Mouse (Mus musculus): Measurements from ENCODE around the gene Nat8l. TPM values are rescaled to one million over a fixed set of nuclear protein-coding genes. Genes with fewer than 3 reads are reported as not detected.
A peak's percentile ranks its signal among the peaks of the same experiment; 100 is the strongest.

Gene Nat8l
- total RNA-seq, 2 experiments from 2014 or later, result 76.4 to 77.9 TPM

GRCm38 (mm10) chr5:33999466-34000090, 3.8 kb downstream of the Nat8l start:
- peak in 1 of 2 experiments; percentile 32 for DNase-seq (ENCODE audit: extremely low spot score in 1 of 2, low spot score in 2 of 2)
- intact Hi-C loops (cut with DNase I), result no loop called here

- intact Hi-C loops (cut with DNase I), result no loop called here
- peak in 1 of 2 experiments; percentile 41 for DNase-seq (ENCODE audit: extremely low spot score in 1 of 2, low spot score in 2 of 2)
Observed at GRCm38 (mm10) chr5:34000809-34001208, 5.0 kb downstream of the Nat8l start.

- intact Hi-C loops (cut with DNase I), result no loop called here
- no peak for DNase-seq (ENCODE audit: extremely low spot score in 1 of 2, low spot score in 2 of 2)
Observed at GRCm38 (mm10) chr5:34001401-34001800, 5.6 kb downstream of the Nat8l start.

- intact Hi-C loops (cut with DNase I), result no loop called here
Observed at GRCm38 (mm10) chr5:34002636-34003035, 6.9 kb downstream of the Nat8l start.

GRCm38 (mm10) chr5:34004618-34005017, 8.8 kb downstream of the Nat8l start:
- peak in 1 of 2 experiments; percentile 36 for DNase-seq (ENCODE audit: extremely low spot score in 1 of 2, low spot score in 2 of 2)
- intact Hi-C loops (cut with DNase I), result no loop called here

More at GRCm38 (mm10) chr5:34002636-34003035, 6.9 kb downstream of the Nat8l start:
- DNase-seq (ENCODE audit: extremely low spot score in 1 of 2, low spot score in 2 of 2), result no peak

GRCm38 (mm10) chr5:34006832-34007231, 11.0 kb downstream of the Nat8l start:
- no peak for DNase-seq (ENCODE audit: extremely low spot score in 1 of 2, low spot score in 2 of 2)
- intact Hi-C loops (cut with DNase I), result no loop called here

- no peak for DNase-seq (ENCODE audit: extremely low spot score in 1 of 2, low spot score in 2 of 2)
- intact Hi-C loops (cut with DNase I), result no loop called here
Observed at GRCm38 (mm10) chr5:34007392-34007941, 11.7 kb downstream of the Nat8l start.

- no peak for DNase-seq (ENCODE audit: extremely low spot score in 1 of 2, low spot score in 2 of 2)
- intact Hi-C loops (cut with DNase I), result no loop called here
Observed at GRCm38 (mm10) chr5:34014652-34015051, 18.9 kb downstream of the Nat8l start.

- intact Hi-C loops (cut with DNase I), result no loop called here
Observed at GRCm38 (mm10) chr5:34018968-34019367, 23.2 kb downstream of the Nat8l start.

GRCm38 (mm10) chr5:34030101-34030500, 34.3 kb downstream of the Nat8l start:
- no peak for DNase-seq (ENCODE audit: extremely low spot score in 1 of 2, low spot score in 2 of 2)
- intact Hi-C loops (cut with DNase I), result no loop called here

More at GRCm38 (mm10) chr5:34018968-34019367, 23.2 kb downstream of the Nat8l start:
- no peak for DNase-seq (ENCODE audit: extremely low spot score in 1 of 2, low spot score in 2 of 2)

- DNase-seq (ENCODE audit: extremely low spot score in 1 of 2, low spot score in 2 of 2), result no peak
- intact Hi-C loops (cut with DNase I), result no loop called here
Observed at GRCm38 (mm10) chr5:34031022-34031421, 35.2 kb downstream of the Nat8l start.

- DNase-seq (ENCODE audit: extremely low spot score in 1 of 2, low spot score in 2 of 2), result no peak
Observed at GRCm38 (mm10) chr5:34032520-34032919, 36.7 kb downstream of the Nat8l start.

More at GRCm38 (mm10) chr5:34032520-34032919, 36.7 kb downstream of the Nat8l start:
- intact Hi-C loops (cut with DNase I), result no loop called here

Other genes starting within 250 kb of the Nat8l start
- 100 to 1,000 TPM in 1 of 2 experiments, 10 to 100 TPM in 1; 99.6 to 113 TPM for gene Letm1, start 213.2 kb upstream of the Nat8l start, total RNA-seq (2021)
- gene Nsd2, start 175.3 kb upstream of the Nat8l start, total RNA-seq (2021), result 100 to 1,000 TPM; 157 to 158 TPM
- gene Nelfa, start 59.6 kb upstream of the Nat8l start, total RNA-seq (2021), result 10 to 100 TPM; 17.9 to 18.2 TPM
- gene Gm1673, start 12.6 kb upstream of the Nat8l start, total RNA-seq (2021), result 100 to 1,000 TPM; 144 to 149 TPM
- gene Poln, start 173.5 kb downstream of the Nat8l start, total RNA-seq (2021), result 1 to 10 TPM in 1 of 2 experiments, under 1 TPM in 1; 0.69 to 1.0 TPM
- 1 to 10 TPM; 5.1 to 5.9 TPM for gene Haus3, start 173.5 kb downstream of the Nat8l start, total RNA-seq (2021)
- 10 to 100 TPM; 61.1 to 70.5 TPM for gene Mxd4, start 191.7 kb downstream of the Nat8l start, total RNA-seq (2021)

All from left cerebral cortex, postnatal 10 days (tissue).